Mouse (Mus musculus) lung, adult 2 months (tissue): ENCODE measurements around the gene Ttll11.

Experiments
- CTCF ChIP-seq: fragments of 200-500 bp; IDR thresholded peaks from 2 replicates; pipeline ENCODE4 v1.5.1; 2011; ENCODE audit warnings: mild to moderate bottlenecking, low read length, control low read depth; ENCODE audit not compliant: insufficient read depth
- POLR2A ChIP-seq: fragments of 200-500 bp; IDR thresholded peaks from 2 replicates; pipeline ENCODE4 v1.6.1; 2011; ENCODE audit warnings: low read depth, mild to moderate bottlenecking, control low read depth, low read length, borderline replicate concordance; ENCODE audit errors: extremely low read depth

- TF ChIP-seq CTCF (no peak), POLR2A (no peak)
Observed at GRCm38 (mm10) chr2:35827886-35828285, 151.8 kb downstream of the Ttll11 start.
